Mouse (Mus musculus): ENCODE results near the gene Palld. TPM values are rescaled to one million over a fixed set of nuclear protein-coding genes. Genes with fewer than 3 reads are reported as not detected.

Palld gene
- total and polyA plus RNA-seq, 3 experiments: 0.87 to 7.1 (median 2.6) TPM

- in situ Hi-C loops (cut with MboI; ENCODE audit: low pct_ligation_motif_present, low pct_unique_long_range_greater_than_20kb, low sequenced_read_pairs) (no loop called here), dilution Hi-C loops (cut with MboI; ENCODE audit: extremely low pct_ligation_motif_present, extremely low pct_unique_long_range_greater_than_20kb, low sequenced_read_pairs) (no loop called here)
- Histone ChIP-seq H3K36me3 (replicated peaks in 1 of 2; ENCODE audit: control insufficient read depth in 1 of 2, insufficient read depth in 1 of 2, low read length in 1 of 2) (no peaks in the 10 kb centered on the region), H3K4me2 (ENCODE audit: insufficient read depth, low read depth, poor library complexity, severe bottlenecking) (peak overlapping the region; percentile 65), H3K4me1 (ENCODE audit: control insufficient read depth in 1 of 2, insufficient read depth in 2 of 2) (peaks cover 14% of the 10 kb centered on the region in 2 experiments), H3K9me3 (replicated peaks; ENCODE audit: low read length) (no peaks in the 10 kb centered on the region), H3K4me3 (replicated peaks in 1 of 3; ENCODE audit: low read depth in 2 of 3, low read length in 2 of 3, poor library complexity in 1 of 3) (peak overlapping the region in 2 of 3 experiments; percentile 25 to 61), H3K27me3 (replicated peaks) (peaks cover 4% of the 10 kb centered on the region), H3K27ac (ENCODE audit: insufficient read depth, low read depth) (no peak overlapping the region), H3K79me2 (replicated peaks; ENCODE audit: control insufficient read depth, extremely low read depth, insufficient read depth, poor library complexity, severe bottlenecking) (peaks cover 11% of the 10 kb centered on the region), H3K9ac (ENCODE audit: insufficient read depth, low read depth) (peak overlapping the region; percentile 53; the same call in 1 of the 2 replicates)
- DNase-seq (ENCODE audit: extremely low read depth): no peak
- TF ChIP-seq NELFE (IDR thresholded peaks at IDR 0.05; ENCODE audit: low read depth, low read length): no peak
- TF ChIP-seq CTCF (conservative IDR thresholded peaks at IDR 0.05 in 1 of 2, IDR thresholded peaks at IDR 0.05 in 1 of 2; ENCODE audit: low read depth in 2 of 2, low read length in 2 of 2): no peak
- no peak for TF ChIP-seq ZC3H11A (IDR thresholded peaks at IDR 0.05; ENCODE audit: low read depth, low read length)
- TF ChIP-seq KAT2A (IDR thresholded peaks at IDR 0.05; ENCODE audit: insufficient replicate concordance, low read length): no peak
- no peak for TF ChIP-seq UBTF (IDR thresholded peaks at IDR 0.05; ENCODE audit: low read depth, low read length)
- TF ChIP-seq NRF1 (IDR thresholded peaks at IDR 0.05; ENCODE audit: low read depth, low read length): no peak
- no peak for TF ChIP-seq MAX (IDR thresholded peaks at IDR 0.05; ENCODE audit: low read length)
- no peak for TF ChIP-seq ELF1 (IDR thresholded peaks at IDR 0.05; ENCODE audit: low read depth, low read length)
- TF ChIP-seq MAFK (IDR thresholded peaks at IDR 0.05; ENCODE audit: insufficient replicate concordance, low read length): no peak
Observed at GRCm38 (mm10) chr8:61589972-61590391, 312.5 kb downstream of the Palld start.

- no peaks in the 10 kb centered on the region for H3K9me3 ChIP-seq (replicated peaks; ENCODE audit: low read length)
- H3K4me3 ChIP-seq (replicated peaks in 1 of 3; ENCODE audit: low read depth in 2 of 3, low read length in 2 of 3, poor library complexity in 1 of 3): no peak overlapping the region
- peaks cover 4% of the 10 kb centered on the region for H3K27me3 ChIP-seq (replicated peaks)
- in situ Hi-C loops (cut with MboI; ENCODE audit: low pct_ligation_motif_present, low pct_unique_long_range_greater_than_20kb, low sequenced_read_pairs) (no loop called here), dilution Hi-C loops (cut with MboI; ENCODE audit: extremely low pct_ligation_motif_present, extremely low pct_unique_long_range_greater_than_20kb, low sequenced_read_pairs) (no loop called here)
- peak overlapping the region; percentile 23; the same call in 1 of the 2 replicates for H3K4me2 ChIP-seq (ENCODE audit: insufficient read depth, low read depth, poor library complexity, severe bottlenecking)
- H3K27ac ChIP-seq (ENCODE audit: insufficient read depth, low read depth): no peak overlapping the region
- TF ChIP-seq GABPA (IDR thresholded peaks at IDR 0.05; ENCODE audit: insufficient replicate concordance, low read depth, low read length) (no peak), MAX (IDR thresholded peaks at IDR 0.05; ENCODE audit: low read length) (no peak), CHD1 (IDR thresholded peaks at IDR 0.05; ENCODE audit: low read depth, low read length) (no peak), MYC (IDR thresholded peaks at IDR 0.05; ENCODE audit: low read depth, low read length) (no peak), MEF2A (IDR thresholded peaks at IDR 0.05; ENCODE audit: borderline replicate concordance, low read depth, low read length) (no peak), ZMIZ1 (IDR thresholded peaks at IDR 0.05; ENCODE audit: low read depth, low read length) (no peak), NRF1 (IDR thresholded peaks at IDR 0.05; ENCODE audit: low read depth, low read length) (no peak), HCFC1 (IDR thresholded peaks at IDR 0.05; ENCODE audit: low read depth, low read length) (no peak), MXI1 (IDR thresholded peaks at IDR 0.05; ENCODE audit: low read depth, low read length) (no peak), CTCF (conservative IDR thresholded peaks at IDR 0.05 in 1 of 2, IDR thresholded peaks at IDR 0.05 in 1 of 2; ENCODE audit: low read depth in 2 of 2, low read length in 2 of 2) (no peak), CHD2 (IDR thresholded peaks at IDR 0.05; ENCODE audit: low read length) (no peak), ETS1 (conservative IDR thresholded peaks at IDR 0.05; ENCODE audit: low read depth, low read length) (no peak)
- H3K36me3 ChIP-seq (replicated peaks in 1 of 2; ENCODE audit: control insufficient read depth in 1 of 2, insufficient read depth in 1 of 2, low read length in 1 of 2): peaks cover 0 to 3% of the 10 kb centered on the region in 2 experiments
- H3K4me1 ChIP-seq (ENCODE audit: control insufficient read depth in 1 of 2, insufficient read depth in 2 of 2): peaks cover 19 to 22% of the 10 kb centered on the region in 2 experiments
- H3K9ac ChIP-seq (ENCODE audit: insufficient read depth, low read depth): no peak overlapping the region
- DNase-seq (ENCODE audit: extremely low read depth): no peak
- peaks cover 11% of the 10 kb centered on the region for H3K79me2 ChIP-seq (replicated peaks; ENCODE audit: control insufficient read depth, extremely low read depth, insufficient read depth, poor library complexity, severe bottlenecking)
Observed at GRCm38 (mm10) chr8:61588336-61588735, 314.2 kb downstream of the Palld start.
